Mouse (Mus musculus) limb, embryonic 14.5 days (tissue): Measurements from ENCODE around the gene Zfp444. TPM values are rescaled to one million over a fixed set of nuclear protein-coding genes. Genes with fewer than 3 reads are reported as not detected.
"Not testable (repeated sequence)": the region's sequence is repeated elsewhere in the genome, so short reads cannot be mapped to it uniquely, and the experiment has no call there.

Source experiments
- ATAC-seq: fragments of 200-750 bp; cut with Nextera tagmentation; 2 replicates; pipeline ENCODE4 v1.8.0; 2017; ENCODE audit warnings: low read depth, moderate number of reproducible peaks, moderate TSS enrichment; ENCODE audit not compliant: low FRiP score
- DNase-seq: peaks from one replicate; pipeline ENCODE4 v3.0.0-alpha.2; 2015; ENCODE audit warnings: low spot score
- H3K27ac ChIP-seq: fragments of 300-500 bp; sonication (generic); replicated peaks from 2 replicates; pipeline ENCODE4 v1.5.1; 2014; ENCODE audit warnings: low read depth, mild to moderate bottlenecking, low read length, moderate library complexity, mixed read lengths
- H3K27me3 ChIP-seq: fragments of 300-500 bp; sonication (generic); 2 replicates; pipeline ENCODE4 v1.6.1; 2014; ENCODE audit warnings: low read length, mixed read lengths; ENCODE audit not compliant: control insufficient read depth, insufficient read depth
- H3K36me3 ChIP-seq: fragments of 300-500 bp; sonication (generic); 2 replicates; pipeline ENCODE4 v1.6.1; 2014; ENCODE audit warnings: mild to moderate bottlenecking, low read length, moderate library complexity, mixed read lengths; ENCODE audit not compliant: control insufficient read depth, insufficient read depth
- H3K4me1 ChIP-seq: fragments of 300-500 bp; sonication (generic); 2 replicates; pipeline ENCODE4 v1.6.1; 2014; ENCODE audit warnings: antibody characterized with exemption, low read length, mixed read lengths; ENCODE audit not compliant: control insufficient read depth, insufficient read depth
- H3K4me2 ChIP-seq: fragments of 300-500 bp; sonication (generic); replicated peaks from 2 replicates; pipeline ENCODE4 v1.6.1; 2014; ENCODE audit warnings: low read depth, mild to moderate bottlenecking, low read length, moderate library complexity; ENCODE audit not compliant: severe bottlenecking
- H3K4me3 ChIP-seq: fragments of 300-500 bp; sonication (generic); replicated peaks from 2 replicates; pipeline ENCODE4 v1.5.1; 2014; ENCODE audit warnings: low read length
- H3K9ac ChIP-seq: fragments of 300-500 bp; sonication (generic); 2 replicates; pipeline ENCODE4 v1.6.1; 2014; ENCODE audit warnings: mild to moderate bottlenecking, low read depth, low read length, moderate library complexity; ENCODE audit not compliant: severe bottlenecking
- H3K9me3 ChIP-seq: fragments of 300-500 bp; sonication (generic); 2 replicates; pipeline ENCODE4 v1.6.1; 2016; ENCODE audit warnings: low read length; ENCODE audit not compliant: control insufficient read depth
- POLR2A ChIP-seq: fragments of 200-500 bp; IDR thresholded peaks from 2 replicates; pipeline ENCODE4 v1.8.0; 2012; ENCODE audit warnings: inconsistent platforms, mild to moderate bottlenecking, moderate library complexity, borderline replicate concordance; ENCODE audit not compliant: insufficient read depth, insufficient read length; ENCODE audit errors: extremely low read depth
- WGBS: fragments of 180-500 bp; shearing (Covaris S2); extraction: QIAGEN DNeasy Blood & Tissue Kit; methylation state at CpG from one replicate; pipeline ENCODE4 v1.1.7; 2014; 5-methylcytosine and 5-hydroxymethylcytosine counted together
- polyA plus RNA-seq, 2 experiments: library from polyadenylated mRNA; depleted of rRNA in 1 of 2; stranded (reverse) in 1 of 2; unstranded in 1 of 2; fragments of >200 nt; fragmentation: Nextera tagmentation in 1 of 2; extraction: Ambion mirVana in 1 of 2; gene quantifications; 2 replicates each; pipeline versions ENCODE4 v1.2.1 to v1.2.3; 2012 to 2014

Zfp444 gene
- polyA plus RNA-seq, 2 experiments, result 50.6 to 54.2 TPM

- 41% methylated on average over 5 of the region's 5 CpGs for WGBS
- H3K9ac ChIP-seq, result no peak overlapping the region
- no peak for TF ChIP-seq POLR2A
- H3K4me1 ChIP-seq, result no peaks in the 10 kb centered on the region
- no peak overlapping the region for H3K4me2 ChIP-seq
- DNase-seq (no peak), ATAC-seq (no peak)
- no peaks in the 10 kb centered on the region for H3K27me3 ChIP-seq
- no peak overlapping the region for H3K4me3 ChIP-seq
- H3K27ac ChIP-seq, result no peak overlapping the region
- H3K36me3 ChIP-seq, result no peaks in the 10 kb centered on the region
- H3K9me3 ChIP-seq, result no peaks in the 10 kb centered on the region
Observed at GRCm38 (mm10) chr7:6213144-6213543, 41.1 kb downstream of the Zfp444 start.

GRCm38 (mm10) chr7:6214691-6215090, 42.7 kb downstream of the Zfp444 start:
- H3K36me3 ChIP-seq, H3K4me1 ChIP-seq, DNase-seq, ATAC-seq, H3K27me3 ChIP-seq, H3K4me3 ChIP-seq, H3K9me3 ChIP-seq, H3K9ac ChIP-seq, H3K4me2 ChIP-seq, H3K27ac ChIP-seq: not testable (repeated sequence)
- 93% methylated on average over 3 of the region's 4 CpGs for WGBS

- WGBS, result 56% methylated on average over 3 of the region's 3 CpGs
- no peaks in the 10 kb centered on the region for H3K27me3 ChIP-seq
- no peak for ATAC-seq
- no peak overlapping the region for H3K4me3 ChIP-seq
- H3K36me3 ChIP-seq, result no peaks in the 10 kb centered on the region
- H3K9me3 ChIP-seq, result no peaks in the 10 kb centered on the region
- no peak overlapping the region for H3K9ac ChIP-seq
- no peak overlapping the region for H3K27ac ChIP-seq
- no peak for TF ChIP-seq POLR2A
- no peaks in the 10 kb centered on the region for H3K4me1 ChIP-seq
- DNase-seq, result no peak
- H3K4me2 ChIP-seq, result no peak overlapping the region
Observed at GRCm38 (mm10) chr7:6220147-6220546, 48.1 kb downstream of the Zfp444 start.

- ATAC-seq, result no peak
- H3K9me3 ChIP-seq, result no peaks in the 10 kb centered on the region
- WGBS, result 91% methylated on average over 12 of the region's 12 CpGs
- no peak within 1 kb of the TSS for H3K27ac ChIP-seq
- no peak within 1 kb of the TSS for H3K4me3 ChIP-seq
- H3K9ac ChIP-seq, result no peak within 1 kb of the TSS
- no peaks in the 10 kb centered on the region for H3K27me3 ChIP-seq
- no peak for TF ChIP-seq POLR2A
- H3K4me2 ChIP-seq, result no peak within 1 kb of the TSS
- H3K36me3 ChIP-seq, result no peaks in the 10 kb centered on the region
- H3K4me1 ChIP-seq, result no peaks in the 10 kb centered on the region
- no peak for DNase-seq
Observed at GRCm38 (mm10) chr7:6221978-6222377, 50.0 kb downstream of the Zfp444 start, which contains the start of gene Zscan5b. Zscan5b (plus strand) TSS chr7:6222278.

- H3K36me3 ChIP-seq, H3K4me1 ChIP-seq, H3K27ac ChIP-seq, H3K4me2 ChIP-seq, H3K9ac ChIP-seq, ATAC-seq, H3K27me3 ChIP-seq, H3K4me3 ChIP-seq, H3K9me3 ChIP-seq, DNase-seq: not testable (repeated sequence)
- WGBS, result 57% methylated on average over 8 of the region's 8 CpGs
Observed at GRCm38 (mm10) chr7:6228491-6228890, 56.5 kb downstream of the Zfp444 start.

- no peak overlapping the region for H3K9ac ChIP-seq
- no peaks in the 10 kb centered on the region for H3K27me3 ChIP-seq
- H3K36me3 ChIP-seq, result no peaks in the 10 kb centered on the region
- 53% methylated on average over 11 of the region's 11 CpGs for WGBS
- no peak for ATAC-seq
- TF ChIP-seq POLR2A, result no peak
- H3K4me2 ChIP-seq, result no peak overlapping the region
- H3K4me1 ChIP-seq, result no peaks in the 10 kb centered on the region
- DNase-seq, result no peak
- no peaks in the 10 kb centered on the region for H3K9me3 ChIP-seq
- no peak overlapping the region for H3K4me3 ChIP-seq
- no peak overlapping the region for H3K27ac ChIP-seq
Observed at GRCm38 (mm10) chr7:6239787-6240186, 67.8 kb downstream of the Zfp444 start.

- 13% methylated on average over 1 of the region's 1 CpGs for WGBS
- not testable (repeated sequence) for ATAC-seq, H3K36me3 ChIP-seq
Observed at GRCm38 (mm10) chr7:6240841-6241425, 68.9 kb downstream of the Zfp444 start.

More at GRCm38 (mm10) chr7:6240841-6241425, 68.9 kb downstream of the Zfp444 start:
- H3K4me3 ChIP-seq, H3K4me1 ChIP-seq, H3K4me2 ChIP-seq, H3K9me3 ChIP-seq, H3K27me3 ChIP-seq, H3K9ac ChIP-seq, H3K27ac ChIP-seq: not testable (repeated sequence)
- peak; percentile 53 for DNase-seq
